ENCODE assay signal across 8 mouse cellular contexts in the genomic region with DNA sequence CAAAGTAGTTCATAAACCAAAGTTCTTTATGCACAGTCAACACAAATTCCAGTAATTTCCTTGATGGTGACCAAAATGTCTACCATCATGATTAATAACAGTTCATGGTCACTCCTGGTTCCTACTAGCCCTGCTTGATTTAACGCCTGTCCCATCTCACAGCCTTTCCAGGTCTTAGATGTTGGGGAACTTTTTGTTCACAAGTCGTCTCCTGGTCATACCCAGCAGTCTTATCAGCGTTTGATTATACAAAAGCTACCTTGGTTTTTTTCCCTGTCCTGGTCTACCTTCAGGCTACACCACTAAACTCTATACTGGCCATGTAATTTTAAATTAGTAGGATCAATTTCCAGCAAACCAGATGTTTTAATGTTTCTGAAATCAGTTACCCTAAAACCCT. TPM values are rescaled to one million over a fixed set of nuclear protein-coding genes. Genes with fewer than 3 reads are reported as not detected.
DNase-seq lines count a peak whose midpoint lies in the region; ATAC-seq lines count a peak whose summit lies in the region.
"Had no signal": no experiment of that assay in that cellular context is flagged by ENCODE, and none has a peak within 500 bp of the region (broad histone marks: within the 10 kb centered on the region; RNA-seq: fewer than 3 reads in every experiment).

No protein-coding gene starts in this region.

- H3K4me1 ChIP-seq in lung, embryonic 15.5 days = peaks cover 24% of the 10 kb centered on the region
- H3K4me1 ChIP-seq in forebrain, embryonic 12.5 days = peaks cover 39% of the 10 kb centered on the region
- peaks cover 15% of the 10 kb centered on the region for H3K4me1 ChIP-seq in limb, embryonic 10.5 days
- peaks cover 42% of the 10 kb centered on the region for H3K4me1 ChIP-seq in neural tube, embryonic 15.5 days

- DNase-seq in lung, postnatal 4 days = no peak
- no peak for DNase-seq in limb, embryonic 10.5 days (ENCODE audit: low spot score)
- no peak for DNase-seq in testis, postnatal 10 days (ENCODE audit: low spot score)
- DNase-seq in thymus, postnatal 14 days = no peak
- DNase-seq: kidney, adult 11 months had no signal

- no peaks in the 10 kb centered on the region for H3K9me3 ChIP-seq in lung, embryonic 15.5 days
- H3K9me3 ChIP-seq in forebrain, embryonic 12.5 days = no peaks in the 10 kb centered on the region
- H3K9me3 ChIP-seq in limb, embryonic 10.5 days (replicated peaks) = no peaks in the 10 kb centered on the region
- no peaks in the 10 kb centered on the region for H3K9me3 ChIP-seq in neural tube, embryonic 15.5 days (replicated peaks)

- no peak for ATAC-seq in lung, embryonic 15.5 days (ENCODE audit: borderline replicate concordance, extremely low read depth, low FRiP score, low TSS enrichment)
- ATAC-seq in forebrain, embryonic 12.5 days (ENCODE audit: low FRiP score) = no peak
- no peak for ATAC-seq in neural tube, embryonic 15.5 days (ENCODE audit: low FRiP score)

- peaks cover 24% of the 10 kb centered on the region; the same call in 1 of the 2 replicates for H3K36me3 ChIP-seq in lung, embryonic 15.5 days
- peaks cover 18% of the 10 kb centered on the region for H3K36me3 ChIP-seq in forebrain, embryonic 12.5 days (replicated peaks)
- H3K36me3 ChIP-seq in limb, embryonic 10.5 days = peaks cover 45% of the 10 kb centered on the region
- peaks cover 10% of the 10 kb centered on the region for H3K36me3 ChIP-seq in neural tube, embryonic 15.5 days

- H3K4me2 ChIP-seq in lung, embryonic 15.5 days = peak overlapping the region; percentile 54
- H3K4me2 ChIP-seq in forebrain, embryonic 12.5 days = peak overlapping the region; percentile 61
- H3K4me2 ChIP-seq in neural tube, embryonic 15.5 days = peak overlapping the region; percentile 60

- peak overlapping the region; percentile 93 for H3K4me3 ChIP-seq in lung, embryonic 15.5 days
- peak overlapping the region; percentile 95 for H3K4me3 ChIP-seq in forebrain, embryonic 12.5 days (replicated peaks)
- peak overlapping the region; percentile 89 for H3K4me3 ChIP-seq in limb, embryonic 10.5 days
- peak overlapping the region; percentile 82 for H3K4me3 ChIP-seq in neural tube, embryonic 15.5 days (replicated peaks)

- H3K9ac ChIP-seq in lung, embryonic 15.5 days = peak overlapping the region; percentile 100
- peak overlapping the region; percentile 100; the same call in 1 of the 2 replicates for H3K9ac ChIP-seq in forebrain, embryonic 12.5 days
- peak overlapping the region; percentile 100 for H3K9ac ChIP-seq in neural tube, embryonic 15.5 days (replicated peaks)

- no peak overlapping the region for H3K27ac ChIP-seq in lung, embryonic 15.5 days
- peak overlapping the region; percentile 100; the same call in 1 of the 2 replicates for H3K27ac ChIP-seq in forebrain, embryonic 12.5 days
- H3K27ac ChIP-seq in limb, embryonic 10.5 days = 0 out of 2 replicates have a peak overlapping the region, but pooled peaks have one; percentile 100
- H3K27ac ChIP-seq in neural tube, embryonic 15.5 days (replicated peaks) = peak overlapping the region; percentile 100

- WGBS in lung, embryonic 15.5 days = 36% methylated on average over 3 of the region's 3 CpGs
- WGBS in forebrain, embryonic 12.5 days = 56% methylated on average over 3 of the region's 3 CpGs
- 54% methylated on average over 3 of the region's 3 CpGs for WGBS in limb, embryonic 10.5 days
- 36% methylated on average over 3 of the region's 3 CpGs for WGBS in neural tube, embryonic 15.5 days

- no peaks in the 10 kb centered on the region for H3K27me3 ChIP-seq in lung, embryonic 15.5 days
- no peaks in the 10 kb centered on the region for H3K27me3 ChIP-seq in forebrain, embryonic 12.5 days
- no peaks in the 10 kb centered on the region for H3K27me3 ChIP-seq in limb, embryonic 10.5 days (ENCODE audit: low read depth, poor library complexity, severe bottlenecking)
- H3K27me3 ChIP-seq in neural tube, embryonic 15.5 days (replicated peaks) = no peaks in the 10 kb centered on the region

RNA-seq across cellular contexts. Expression of a gene that starts 3.2 kb away (rescaled TPM):
- polyA plus RNA-seq in lung, embryonic 15.5 days (2015; fragmentation: Nextera tagmentation; extraction: Ambion mirVana) = 42.9 and 46.3 TPM in 2 replicates
- 63.6 and 69.4 TPM in 2 replicates for polyA plus RNA-seq in forebrain, embryonic 12.5 days (2016; fragmentation: Nextera tagmentation; extraction: Ambion mirVana)
- 48.6 and 62.4 TPM in 2 replicates for polyA plus RNA-seq in limb, embryonic 10.5 days (2016; fragmentation: Nextera tagmentation; extraction: Ambion mirVana)
- polyA plus RNA-seq in neural tube, embryonic 15.5 days (2015; fragmentation: Nextera tagmentation; extraction: Ambion mirVana) = 53.3 and 54.9 TPM in 2 replicates
